Mouse (Mus musculus) brown adipose tissue, adult 24 weeks (tissue): Measurements from ENCODE around the gene Hif3a. TPM values are rescaled to one million over a fixed set of nuclear protein-coding genes. Genes with fewer than 3 reads are reported as not detected.
"Not testable (repeated sequence)": the region's sequence is repeated elsewhere in the genome, so short reads cannot be mapped to it uniquely, and the experiment has no call there.

ENCODE experiments used
- H3K27ac ChIP-seq: fragments of 200-500 bp; replicated peaks from 2 replicates; pipeline ENCODE4 v1.5.1; 2012; ENCODE audit warnings: low read depth, mild to moderate bottlenecking, low read length
- H3K4me1 ChIP-seq: fragments of 200-500 bp; 2 replicates; pipeline ENCODE4 v1.6.1; 2012; ENCODE audit warnings: low read length, mixed read lengths; ENCODE audit not compliant: control insufficient read depth, insufficient read depth, insufficient read length
- H3K4me3 ChIP-seq: fragments of 200-500 bp; 2 replicates; pipeline ENCODE4 v1.5.1; 2012; ENCODE audit warnings: low read depth, mild to moderate bottlenecking, low read length, moderate library complexity; ENCODE audit not compliant: insufficient read depth
- polyA plus RNA-seq: library from polyadenylated mRNA; stranded (reverse); fragments of >200 nt; gene quantifications from 2 replicates; pipeline ENCODE4 v1.2.4, GENCODE M21; 2012; ENCODE audit not compliant: missing spikeins, insufficient read depth, insufficient read length

The Hif3a gene
- polyA plus RNA-seq: 0.25 TPM in 1 of 2 replicates, not detected in the other

- no peak within 1 kb of the TSS for H3K27ac ChIP-seq
- H3K4me1 ChIP-seq: peaks cover 25% of the 10 kb centered on the region
- no peak within 1 kb of the TSS for H3K4me3 ChIP-seq
Measured at GRCm38 (mm10) chr7:17062389-17062788, at the start of gene Hif3a. Hif3a (minus strand) TSS chr7:17062427.

- H3K27ac ChIP-seq, H3K4me3 ChIP-seq, H3K4me1 ChIP-seq: not testable (repeated sequence)
Measured at GRCm38 (mm10) chr7:17101631-17102030, 39.4 kb upstream of the Hif3a start.

GRCm38 (mm10) chr7:17091280-17091679 lies 29.1 kb upstream of the Hif3a start:
- H3K27ac ChIP-seq: no peak overlapping the region
- no peaks in the 10 kb centered on the region for H3K4me1 ChIP-seq
- H3K4me3 ChIP-seq: no peak overlapping the region

DNA sequence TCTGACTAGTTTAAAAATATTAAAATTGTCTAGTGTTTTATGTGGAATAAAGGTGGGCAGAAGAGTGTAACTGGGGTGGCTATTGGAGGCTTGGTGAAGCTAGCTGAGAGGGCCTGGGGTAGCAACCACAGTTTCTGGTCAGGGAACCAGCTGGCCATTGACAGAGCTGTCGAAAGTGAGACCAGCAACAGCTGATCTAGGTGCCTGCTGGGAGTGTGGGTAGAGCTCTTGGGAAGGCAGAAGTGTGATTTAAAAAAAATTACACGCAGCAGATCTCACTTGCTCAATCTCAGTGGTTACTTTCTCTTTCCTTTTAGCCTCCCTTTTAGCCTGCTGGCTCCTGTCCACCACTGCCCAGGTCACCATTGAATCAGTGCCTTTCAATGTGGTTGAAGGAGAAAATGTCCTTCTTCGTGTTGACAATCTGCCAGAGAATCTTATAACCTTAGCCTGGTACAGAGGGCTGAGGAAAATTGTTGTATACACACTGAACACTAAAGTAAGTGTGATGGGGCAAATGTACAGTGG lies 27.9 kb upstream of the Hif3a start:
- H3K27ac ChIP-seq: no peak overlapping the region
- no peak overlapping the region for H3K4me3 ChIP-seq
- no peaks in the 10 kb centered on the region for H3K4me1 ChIP-seq

GRCm38 (mm10) chr7:17087731-17088130 lies 25.5 kb upstream of the Hif3a start:
- H3K27ac ChIP-seq: no peak overlapping the region
- H3K4me1 ChIP-seq: no peaks in the 10 kb centered on the region
- no peak overlapping the region for H3K4me3 ChIP-seq

DNA sequence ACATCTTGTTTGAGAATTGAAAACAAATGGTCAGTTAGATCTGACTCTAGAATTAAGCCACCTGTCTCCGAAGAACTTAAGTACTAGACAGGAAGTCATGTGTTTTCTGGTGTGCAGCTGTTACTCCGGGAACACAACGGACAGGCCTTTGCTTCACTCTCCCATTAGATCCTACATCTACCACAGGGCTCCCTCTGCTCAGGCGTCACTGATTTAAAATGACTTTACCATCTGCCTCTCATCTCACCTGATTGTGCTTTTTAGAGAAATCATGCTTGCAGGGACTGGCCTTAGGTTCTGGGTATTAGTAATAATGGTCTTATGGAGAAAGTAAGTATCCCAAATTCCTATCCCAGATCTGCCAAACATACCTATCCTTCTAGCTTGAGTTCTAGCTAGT lies 20.5 kb upstream of the Hif3a start:
- Histone ChIP-seq H3K4me3 (no peak overlapping the region), H3K27ac (no peak overlapping the region), H3K4me1 (no peaks in the 10 kb centered on the region)

DNA sequence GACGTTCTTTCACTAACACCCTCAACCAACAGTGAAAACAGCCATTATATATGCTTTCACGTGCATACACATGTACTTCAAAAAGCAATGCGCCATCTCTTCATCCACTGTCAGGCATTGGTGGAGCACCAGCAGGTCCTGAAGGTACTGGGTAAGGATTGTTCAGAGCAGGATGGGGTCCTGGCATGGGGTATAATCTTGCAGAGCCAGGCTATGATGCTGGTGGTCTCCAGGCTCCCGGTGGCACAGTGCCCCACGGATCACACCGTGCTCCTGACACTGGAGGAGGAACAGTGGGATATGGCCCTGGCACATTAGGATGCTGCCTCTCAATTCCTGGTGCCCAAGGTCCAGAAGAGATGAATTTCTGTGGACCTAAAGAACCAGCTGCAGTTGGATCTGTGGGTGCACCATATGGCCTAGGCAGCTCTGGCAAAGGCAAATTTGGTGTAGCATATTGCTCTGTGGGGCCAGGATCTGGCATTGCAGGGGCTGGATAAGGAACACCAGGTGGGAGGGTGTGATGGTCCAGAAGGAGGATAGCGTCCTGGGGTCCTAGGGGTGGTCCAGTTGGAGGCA lies 15.9 kb upstream of the Hif3a start:
- Histone ChIP-seq H3K4me1 (no peaks in the 10 kb centered on the region), H3K27ac (no peak overlapping the region), H3K4me3 (no peak overlapping the region)

- H3K4me3 ChIP-seq: no peak overlapping the region
- H3K4me1 ChIP-seq: no peaks in the 10 kb centered on the region
- no peak overlapping the region for H3K27ac ChIP-seq
Measured at GRCm38 (mm10) chr7:17076542-17076941, 14.3 kb upstream of the Hif3a start.

- Histone ChIP-seq H3K27ac (no peak within 1 kb of the TSS), H3K4me1 (no peaks in the 10 kb centered on the region), H3K4me3 (no peak within 1 kb of the TSS)
Measured at GRCm38 (mm10) chr7:17073904-17074615, 11.8 kb upstream of the Hif3a start, which contains the start of gene Psg16. Psg16 (plus strand) TSS chr7:17074040.

- no peaks in the 10 kb centered on the region for H3K4me1 ChIP-seq
- no peak overlapping the region for H3K4me3 ChIP-seq
- H3K27ac ChIP-seq: no peak overlapping the region
Measured at GRCm38 (mm10) chr7:17073513-17073903, 11.3 kb upstream of the Hif3a start.

- H3K4me1 ChIP-seq, H3K27ac ChIP-seq, H3K4me3 ChIP-seq: not testable (repeated sequence)
Measured at GRCm38 (mm10) chr7:17067651-17068050, 5.4 kb upstream of the Hif3a start.

GRCm38 (mm10) chr7:17067000-17067399 lies 4.8 kb upstream of the Hif3a start:
- Histone ChIP-seq H3K4me1 (peaks cover 5% of the 10 kb centered on the region; the same call in 1 of the 2 replicates), H3K27ac (no peak overlapping the region), H3K4me3 (no peak overlapping the region)

DNA sequence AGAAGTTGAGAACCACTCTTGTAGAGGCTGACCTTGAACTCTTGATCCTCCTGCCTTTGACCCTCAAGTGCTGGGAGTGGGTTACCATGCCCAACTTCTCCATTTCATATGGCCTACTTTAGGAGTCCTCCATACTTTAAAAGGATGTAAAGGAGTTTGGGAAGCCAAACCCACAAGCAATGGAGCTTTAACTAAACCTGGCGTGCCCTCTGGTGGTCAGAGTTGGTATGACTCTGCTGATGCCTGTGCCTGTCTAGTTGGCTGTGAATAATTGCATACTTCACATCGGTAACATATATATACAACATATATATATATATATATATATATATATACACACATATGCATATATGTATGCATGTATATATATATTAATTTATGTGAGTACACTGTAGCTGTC lies 4.2 kb upstream of the Hif3a start:
- Histone ChIP-seq H3K4me1 (peaks cover 5% of the 10 kb centered on the region; the same call in 1 of the 2 replicates), H3K4me3 (no peak overlapping the region), H3K27ac (no peak overlapping the region)

- Histone ChIP-seq H3K27ac (no peak overlapping the region), H3K4me3 (no peak overlapping the region), H3K4me1 (peaks cover 5% of the 10 kb centered on the region; the same call in 1 of the 2 replicates)
Measured at GRCm38 (mm10) chr7:17065620-17066019, 3.4 kb upstream of the Hif3a start.

DNA sequence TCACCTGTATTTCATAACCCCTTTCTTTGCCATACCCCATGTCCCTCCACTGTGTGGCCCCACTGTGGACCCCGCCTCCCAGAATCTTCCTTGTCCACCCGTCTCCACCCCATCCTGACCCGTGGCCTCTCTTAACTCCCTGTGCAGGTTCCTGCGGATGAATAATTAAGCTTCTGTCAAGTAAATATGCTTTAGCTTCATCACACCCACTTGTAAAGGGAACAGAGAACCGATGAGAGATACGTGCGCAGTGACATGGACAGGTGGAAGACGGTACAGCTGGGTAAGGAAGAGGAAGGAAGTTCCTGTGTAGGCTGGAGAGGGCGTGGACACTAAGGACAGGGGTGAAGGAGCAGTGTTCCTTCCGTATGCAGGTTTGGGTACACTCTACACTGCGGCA lies 618 bp upstream of the Hif3a start:
- H3K27ac ChIP-seq: no peak overlapping the region
- peaks cover 23% of the 10 kb centered on the region for H3K4me1 ChIP-seq
- no peak overlapping the region for H3K4me3 ChIP-seq
